Mouse (Mus musculus): ENCODE data around the gene Gm20388. TPM values are rescaled to one million over a fixed set of nuclear protein-coding genes. Genes with fewer than 3 reads are reported as not detected.

The Gm20388 gene
- polyA plus RNA-seq, 1 experiment from 2014 or later, result 1.7 TPM

- no peak for DNase-seq (ENCODE audit: low spot score)
- H3K27ac ChIP-seq, result no peak overlapping the region
- H3K36me3 ChIP-seq, result peaks cover 67% of the 10 kb centered on the region
- no peak overlapping the region for H3K4me3 ChIP-seq
- 89% methylated on average over 12 of the region's 12 CpGs for WGBS
- no peaks in the 10 kb centered on the region for H3K9me3 ChIP-seq
- H3K27me3 ChIP-seq (ENCODE audit: insufficient read depth, poor library complexity, severe bottlenecking), result no peaks in the 10 kb centered on the region
- H3K4me1 ChIP-seq (replicated peaks), result peaks cover 33% of the 10 kb centered on the region
Measured at GRCm38 (mm10) chr8:121559801-121560200, 1649.2 kb downstream of the Gm20388 start.

DNA sequence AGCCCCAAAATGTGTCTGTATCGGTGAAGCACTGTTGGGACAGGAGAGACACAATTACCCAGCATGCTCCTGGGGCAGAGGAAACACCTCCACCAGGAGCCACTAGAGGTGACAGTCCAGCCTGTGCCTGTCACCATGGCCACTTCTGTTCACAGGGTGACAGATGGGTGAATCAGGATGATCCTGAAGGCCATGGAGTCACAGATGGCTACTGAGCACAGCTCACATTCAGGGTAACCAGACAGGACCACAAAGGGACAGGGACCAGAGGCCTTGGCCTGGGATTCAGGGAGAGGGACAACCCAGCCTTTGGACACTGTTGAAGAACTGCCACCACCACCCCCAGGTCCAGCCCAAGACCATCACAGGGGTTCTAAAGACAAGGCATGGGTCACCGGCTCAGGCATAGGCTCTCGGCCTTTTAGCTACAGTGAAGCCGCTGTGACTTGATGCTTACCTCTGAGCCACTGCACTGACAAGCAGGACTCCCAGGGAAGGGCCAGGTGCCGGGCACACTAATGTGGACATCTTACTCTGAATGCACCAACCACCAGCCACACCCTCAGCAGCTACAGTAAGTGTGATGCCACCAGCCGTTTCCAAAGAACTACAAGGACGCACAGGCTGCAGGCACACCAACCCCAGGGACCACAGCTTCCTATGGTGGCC is 1649.9 kb downstream of the Gm20388 start:
- H3K36me3 ChIP-seq, result peaks cover 68% of the 10 kb centered on the region
- no peak for DNase-seq (ENCODE audit: low spot score)
- no peak overlapping the region for H3K27ac ChIP-seq
- H3K4me1 ChIP-seq (replicated peaks), result peaks cover 41% of the 10 kb centered on the region
- no peaks in the 10 kb centered on the region for H3K27me3 ChIP-seq (ENCODE audit: insufficient read depth, poor library complexity, severe bottlenecking)
- no peaks in the 10 kb centered on the region for H3K9me3 ChIP-seq
- no peak overlapping the region for H3K4me3 ChIP-seq
- WGBS, result 91% methylated on average over 7 of the region's 7 CpGs

GRCm38 (mm10) chr8:121561636-121562345 is 1651.2 kb downstream of the Gm20388 start:
- peaks cover 53% of the 10 kb centered on the region for H3K4me1 ChIP-seq (replicated peaks)
- no peaks in the 10 kb centered on the region for H3K9me3 ChIP-seq
- no peak overlapping the region for H3K4me3 ChIP-seq
- no peaks in the 10 kb centered on the region for H3K27me3 ChIP-seq (ENCODE audit: insufficient read depth, poor library complexity, severe bottlenecking)
- 87% methylated on average over 16 of the region's 16 CpGs for WGBS
- peak overlapping the region; percentile 66 for H3K27ac ChIP-seq
- peaks cover 59% of the 10 kb centered on the region for H3K36me3 ChIP-seq
- DNase-seq (ENCODE audit: low spot score), result no peak

DNA sequence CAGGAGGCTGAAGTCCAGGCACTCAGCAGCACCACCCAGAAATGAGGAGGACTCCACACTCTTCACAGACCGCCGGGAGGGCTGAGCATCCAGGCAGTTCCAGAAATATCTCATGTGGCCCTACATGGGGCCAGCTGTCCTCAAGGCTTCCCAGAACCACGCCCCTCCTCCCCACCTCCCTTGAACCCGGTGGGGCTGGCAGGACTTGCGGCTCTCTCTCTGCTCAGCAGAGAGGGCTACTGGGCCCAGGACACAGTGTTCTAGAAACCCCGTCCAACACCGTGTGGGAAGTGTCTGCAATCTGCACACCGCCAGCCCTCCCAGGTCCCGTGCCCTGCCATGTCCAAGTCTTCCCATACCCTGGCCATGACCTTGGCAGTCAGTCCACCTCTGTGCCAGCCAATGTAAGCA is 1652.3 kb downstream of the Gm20388 start:
- H3K4me1 ChIP-seq (replicated peaks), result peaks cover 62% of the 10 kb centered on the region
- H3K36me3 ChIP-seq, result peaks cover 54% of the 10 kb centered on the region
- no peaks in the 10 kb centered on the region for H3K27me3 ChIP-seq (ENCODE audit: insufficient read depth, poor library complexity, severe bottlenecking)
- no peak overlapping the region for H3K4me3 ChIP-seq
- DNase-seq (ENCODE audit: low spot score), result no peak
- H3K27ac ChIP-seq, result peak overlapping the region; percentile 66
- no peaks in the 10 kb centered on the region for H3K9me3 ChIP-seq
- 83% methylated on average over 9 of the region's 9 CpGs for WGBS

GRCm38 (mm10) chr8:121563701-121564100 is 1653.1 kb downstream of the Gm20388 start:
- Histone ChIP-seq H3K4me1 (replicated peaks) (peaks cover 70% of the 10 kb centered on the region), H3K4me3 (no peak overlapping the region), H3K9me3 (no peaks in the 10 kb centered on the region), H3K27me3 (ENCODE audit: insufficient read depth, poor library complexity, severe bottlenecking) (no peaks in the 10 kb centered on the region), H3K36me3 (peaks cover 46% of the 10 kb centered on the region), H3K27ac (peak overlapping the region; percentile 66; the same call in 1 of the 2 replicates)
- 64% methylated on average over 6 of the region's 6 CpGs for WGBS
- no peak for DNase-seq (ENCODE audit: low spot score)

DNA sequence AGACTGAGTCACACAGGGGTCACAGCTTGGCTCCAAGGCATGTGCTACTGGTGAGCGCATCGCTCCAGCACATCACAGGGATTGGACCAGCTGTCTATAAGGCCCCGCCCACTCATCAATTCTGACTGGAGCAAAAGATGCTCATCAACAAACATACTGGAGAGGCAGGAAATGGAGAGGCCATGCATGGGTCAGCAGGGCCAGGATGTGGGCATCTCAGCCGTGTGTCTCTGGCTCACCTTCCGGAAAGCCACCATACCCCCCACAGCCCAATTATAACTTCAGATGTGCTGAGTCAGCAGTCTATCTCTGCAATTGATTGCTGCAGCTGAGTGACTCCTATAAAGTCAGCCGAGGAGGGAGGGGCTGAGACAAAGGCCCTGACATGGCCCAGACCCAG is 1657.7 kb downstream of the Gm20388 start:
- peaks cover 18% of the 10 kb centered on the region for H3K36me3 ChIP-seq
- WGBS, result 72% methylated on average over 6 of the region's 6 CpGs
- peaks cover 68% of the 10 kb centered on the region for H3K4me1 ChIP-seq (replicated peaks)
- no peaks in the 10 kb centered on the region for H3K9me3 ChIP-seq
- H3K27me3 ChIP-seq (ENCODE audit: insufficient read depth, poor library complexity, severe bottlenecking), result no peaks in the 10 kb centered on the region
- no peak for DNase-seq (ENCODE audit: low spot score)
- no peak overlapping the region for H3K4me3 ChIP-seq
- peak overlapping the region; percentile 51; the same call in 1 of the 2 replicates for H3K27ac ChIP-seq

DNA sequence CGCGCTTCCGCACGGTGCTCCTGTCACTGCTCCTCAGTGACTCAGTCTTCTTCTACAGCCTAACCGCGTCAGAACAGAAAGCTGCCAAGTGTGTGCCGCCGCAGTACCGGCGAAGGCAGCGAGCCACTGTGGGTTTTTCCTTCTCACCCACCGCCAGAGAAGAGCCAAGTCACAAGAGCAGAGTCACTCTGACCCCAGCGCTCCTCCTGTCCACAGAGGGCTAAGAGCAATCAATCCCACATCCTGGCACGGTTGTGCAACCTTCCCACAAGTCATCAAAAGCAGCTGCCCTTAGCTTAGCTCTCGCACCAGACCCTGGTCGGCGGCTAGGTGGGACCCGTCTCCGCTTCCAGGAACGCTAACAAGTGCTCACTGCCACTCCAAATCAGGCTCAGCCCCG is 1659.7 kb downstream of the Gm20388 start:
- Histone ChIP-seq H3K27ac (no peak overlapping the region), H3K9me3 (no peaks in the 10 kb centered on the region), H3K27me3 (ENCODE audit: insufficient read depth, poor library complexity, severe bottlenecking) (no peaks in the 10 kb centered on the region), H3K4me3 (no peak overlapping the region), H3K4me1 (replicated peaks) (peaks cover 54% of the 10 kb centered on the region), H3K36me3 (0 out of 2 replicates have a peak, but pooled peaks cover 4% of the 10 kb centered on the region)
- DNase-seq (ENCODE audit: low spot score), result no peak
- WGBS, result 83% methylated on average over 21 of the region's 21 CpGs

DNA sequence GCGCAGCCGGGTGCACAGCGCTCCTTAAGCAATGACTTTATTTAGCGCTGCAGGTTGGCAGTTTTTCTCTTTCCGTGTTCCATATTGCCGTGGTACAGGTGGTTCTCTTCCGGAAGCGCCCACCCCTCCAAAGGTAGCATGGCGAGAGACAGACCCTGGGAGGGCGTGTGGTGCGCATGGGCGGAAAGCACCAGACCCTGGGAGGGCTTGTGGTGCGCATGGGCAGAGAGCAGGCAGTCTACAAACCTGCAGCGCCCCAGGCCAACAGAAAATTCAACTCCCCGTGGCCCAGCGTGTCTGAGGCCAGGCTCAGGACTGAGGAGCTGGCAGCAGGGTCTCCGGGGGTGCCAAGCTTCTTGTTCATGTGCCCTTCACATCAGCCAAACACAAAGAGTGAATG is 1660.2 kb downstream of the Gm20388 start:
- no peaks in the 10 kb centered on the region for H3K36me3 ChIP-seq
- DNase-seq (ENCODE audit: low spot score), result no peak
- WGBS, result 83% methylated on average over 17 of the region's 17 CpGs
- H3K9me3 ChIP-seq, result no peaks in the 10 kb centered on the region
- H3K27me3 ChIP-seq (ENCODE audit: insufficient read depth, poor library complexity, severe bottlenecking), result no peaks in the 10 kb centered on the region
- H3K27ac ChIP-seq, result no peak overlapping the region
- peaks cover 49% of the 10 kb centered on the region for H3K4me1 ChIP-seq (replicated peaks)
- no peak overlapping the region for H3K4me3 ChIP-seq

DNA sequence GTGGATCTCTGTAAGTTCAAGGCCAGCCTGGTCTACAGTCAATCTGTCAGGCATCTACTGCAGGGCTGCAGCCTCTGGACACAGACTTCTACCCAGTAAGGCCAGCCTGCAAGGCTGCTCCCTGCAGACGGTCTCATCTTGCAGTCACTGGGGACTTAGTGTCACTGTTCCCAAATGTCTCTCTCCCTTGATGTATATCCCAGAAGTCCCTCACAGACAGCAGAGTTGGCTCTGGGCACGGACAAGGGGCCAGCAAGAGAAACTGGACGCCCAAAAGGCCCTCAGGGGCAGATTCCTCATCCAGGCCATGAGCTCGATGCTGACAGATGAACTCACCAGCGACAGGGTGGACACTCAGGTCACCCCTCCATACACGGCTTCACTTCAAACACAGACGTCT is 1661.5 kb downstream of the Gm20388 start:
- Histone ChIP-seq H3K4me1 (replicated peaks) (peaks cover 50% of the 10 kb centered on the region), H3K27ac (no peak overlapping the region), H3K27me3 (ENCODE audit: insufficient read depth, poor library complexity, severe bottlenecking) (no peaks in the 10 kb centered on the region), H3K36me3 (no peaks in the 10 kb centered on the region), H3K9me3 (no peaks in the 10 kb centered on the region), H3K4me3 (no peak overlapping the region)
- WGBS, result 75% methylated on average over 7 of the region's 7 CpGs
- DNase-seq (ENCODE audit: low spot score), result no peak

- Histone ChIP-seq H3K27me3 (ENCODE audit: insufficient read depth, poor library complexity, severe bottlenecking) (no peaks in the 10 kb centered on the region), H3K4me3 (no peak overlapping the region), H3K9me3 (no peaks in the 10 kb centered on the region), H3K27ac (no peak overlapping the region), H3K4me1 (replicated peaks) (peaks cover 51% of the 10 kb centered on the region), H3K36me3 (no peaks in the 10 kb centered on the region)
- 63% methylated on average over 3 of the region's 3 CpGs for WGBS
- no peak for DNase-seq (ENCODE audit: low spot score)
Measured at GRCm38 (mm10) chr8:121573275-121573674, 1662.6 kb downstream of the Gm20388 start.

DNA sequence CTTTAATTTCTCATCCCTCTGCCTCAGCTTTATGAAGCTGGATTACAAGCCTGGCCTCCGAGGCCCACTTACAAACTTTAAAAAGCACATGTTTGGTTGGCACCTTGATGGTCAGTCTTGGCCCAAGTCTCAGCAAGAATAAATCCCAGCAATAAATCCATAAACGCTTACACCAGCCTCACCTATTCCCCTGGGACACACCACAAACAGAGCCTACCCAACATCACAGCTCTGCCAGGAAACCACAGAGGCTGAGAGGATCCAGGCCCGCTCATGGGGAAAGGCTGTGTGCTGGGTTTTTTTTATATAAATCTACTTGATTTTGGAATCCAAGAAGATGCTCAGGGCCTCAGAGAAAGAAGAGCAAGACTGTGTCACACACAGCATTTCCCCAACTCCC is 1665.0 kb downstream of the Gm20388 start:
- H3K36me3 ChIP-seq, result no peaks in the 10 kb centered on the region
- no peaks in the 10 kb centered on the region for H3K27me3 ChIP-seq (ENCODE audit: insufficient read depth, poor library complexity, severe bottlenecking)
- no peak overlapping the region for H3K27ac ChIP-seq
- H3K4me1 ChIP-seq (replicated peaks), result peaks cover 64% of the 10 kb centered on the region
- WGBS, result 91% methylated on average over 3 of the region's 3 CpGs
- no peak overlapping the region for H3K4me3 ChIP-seq
- H3K9me3 ChIP-seq, result no peaks in the 10 kb centered on the region
- DNase-seq (ENCODE audit: low spot score), result no peak

DNA sequence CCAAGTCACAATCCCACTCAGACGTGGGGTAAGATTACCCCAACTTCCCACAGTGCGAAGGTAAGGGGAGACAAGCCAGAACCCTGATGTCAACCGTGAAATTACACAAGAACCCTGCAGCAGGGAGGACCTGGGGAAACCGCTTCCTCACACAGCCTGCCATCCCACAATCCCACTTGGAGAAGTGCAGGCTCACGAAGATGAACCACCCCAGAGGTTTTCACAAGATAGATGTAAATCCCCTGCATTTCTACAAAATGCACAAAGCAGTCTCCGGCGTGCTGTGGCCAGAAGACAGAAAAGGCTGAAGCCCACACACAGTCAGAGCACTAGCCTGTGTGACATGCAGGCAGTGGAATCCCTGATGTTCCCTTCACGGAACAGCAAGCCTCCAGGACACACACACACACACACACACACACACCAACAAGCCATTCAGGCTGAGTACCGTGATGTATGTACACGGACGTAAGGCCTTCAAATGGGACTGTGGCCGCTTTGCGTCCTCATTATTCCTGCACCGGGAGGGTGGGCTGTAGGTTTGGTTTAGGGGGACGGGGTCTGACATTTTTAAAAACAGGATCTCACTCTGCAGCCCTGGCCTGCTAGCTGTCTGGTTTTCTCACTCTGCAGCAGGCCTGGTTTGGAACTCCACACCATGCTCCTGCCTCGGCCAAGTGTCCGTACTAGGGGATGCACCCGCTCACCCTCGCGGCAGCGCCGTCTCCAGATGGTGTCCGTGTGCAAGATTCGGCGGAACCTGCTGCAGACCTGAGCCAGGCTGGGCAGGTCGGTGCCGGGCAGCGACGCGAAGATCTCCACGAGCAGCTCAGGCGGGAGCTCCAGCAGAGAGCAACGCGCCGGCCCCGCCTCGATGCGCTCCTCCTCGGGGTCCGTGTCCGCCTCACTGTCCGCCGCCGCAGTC is 1667.4 kb downstream of the Gm20388 start:
- Histone ChIP-seq H3K4me1 (replicated peaks) (peaks cover 56% of the 10 kb centered on the region), H3K36me3 (no peaks in the 10 kb centered on the region), H3K4me3 (peak overlapping the region; percentile 87), H3K27me3 (ENCODE audit: insufficient read depth, poor library complexity, severe bottlenecking) (no peaks in the 10 kb centered on the region), H3K27ac (peak overlapping the region; percentile 89), H3K9me3 (no peaks in the 10 kb centered on the region)
- DNase-seq (ENCODE audit: low spot score), result peak; percentile 42
- 3% methylated on average over 44 of the region's 44 CpGs for WGBS

Measured in hindbrain, embryonic 10.5 days (tissue).